Mouse (Mus musculus): ENCODE measurements around the gene Arhgef16.

Gene Arhgef16

GRCm38 (mm10) chr4:154283671-154284070 is 17.8 kb downstream of the Arhgef16 start:
- DNase-seq: no peak

- DNase-seq: no peak
Observed at GRCm38 (mm10) chr4:154279481-154279880, 22.0 kb downstream of the Arhgef16 start.

GRCm38 (mm10) chr4:154273000-154273399 is 28.5 kb downstream of the Arhgef16 start:
- DNase-seq: peak; percentile 15 to 19

GRCm38 (mm10) chr4:154269520-154269919 is 32.0 kb downstream of the Arhgef16 start:
- DNase-seq: no peak

- DNase-seq: peak; percentile 6 to 10
Observed at GRCm38 (mm10) chr4:154267511-154267910, 34.0 kb downstream of the Arhgef16 start.

GRCm38 (mm10) chr4:154262071-154262470 is 39.4 kb downstream of the Arhgef16 start:
- no peak for DNase-seq

- DNase-seq: no peak
Observed at GRCm38 (mm10) chr4:154260755-154261154, 40.7 kb downstream of the Arhgef16 start.

- no peak for DNase-seq
Observed at GRCm38 (mm10) chr4:154252537-154253255, 48.8 kb downstream of the Arhgef16 start.

- DNase-seq: no peak
Observed at GRCm38 (mm10) chr4:154249316-154249715, 52.2 kb downstream of the Arhgef16 start.

- no peak for DNase-seq
Observed at GRCm38 (mm10) chr4:154248092-154248805, 53.2 kb downstream of the Arhgef16 start.

GRCm38 (mm10) chr4:154247207-154248091 is 54.0 kb downstream of the Arhgef16 start:
- DNase-seq: no peak

GRCm38 (mm10) chr4:154246115-154247040 is 55.1 kb downstream of the Arhgef16 start:
- peak; percentile 65 to 71 for DNase-seq

GRCm38 (mm10) chr4:154245342-154245741 is 56.1 kb downstream of the Arhgef16 start:
- no peak for DNase-seq

- DNase-seq: peak in 1 of 2 experiments; percentile 17
Observed at GRCm38 (mm10) chr4:154240608-154241007, 60.9 kb downstream of the Arhgef16 start.

- DNase-seq: no peak
Observed at GRCm38 (mm10) chr4:154239199-154239598, 62.3 kb downstream of the Arhgef16 start.

GRCm38 (mm10) chr4:154237306-154237705 is 64.2 kb downstream of the Arhgef16 start:
- no peak for DNase-seq

GRCm38 (mm10) chr4:154236893-154237292 is 64.6 kb downstream of the Arhgef16 start:
- no peak for DNase-seq

- no peak for DNase-seq
Observed at GRCm38 (mm10) chr4:154236001-154236400, 65.5 kb downstream of the Arhgef16 start.

- DNase-seq: no peak
Observed at GRCm38 (mm10) chr4:154232295-154232694, 69.2 kb downstream of the Arhgef16 start.

- DNase-seq: no peak
Observed at GRCm38 (mm10) chr4:154231380-154231779, 70.1 kb downstream of the Arhgef16 start.

GRCm38 (mm10) chr4:154229569-154229968 is 71.9 kb downstream of the Arhgef16 start:
- no peak for DNase-seq

Measured in cerebellum, adult 18-20 months (tissue).